Mouse (Mus musculus): ENCODE data around the gene Sprr2h.

The Sprr2h gene

GRCm38 (mm10) chr3:92385385-92385784 is at the start of gene Sprr2h:
TSS of gene Sprr2h (plus strand) at chr3:92385685.
- no peak for DNase-seq (ENCODE audit: low read depth in 1 of 2, low spot score in 2 of 2)

- DNase-seq (ENCODE audit: low read depth in 1 of 2, low spot score in 2 of 2): no peak
Measured at GRCm38 (mm10) chr3:92336278-92336677, 49.2 kb upstream of the Sprr2h start.

DNA sequence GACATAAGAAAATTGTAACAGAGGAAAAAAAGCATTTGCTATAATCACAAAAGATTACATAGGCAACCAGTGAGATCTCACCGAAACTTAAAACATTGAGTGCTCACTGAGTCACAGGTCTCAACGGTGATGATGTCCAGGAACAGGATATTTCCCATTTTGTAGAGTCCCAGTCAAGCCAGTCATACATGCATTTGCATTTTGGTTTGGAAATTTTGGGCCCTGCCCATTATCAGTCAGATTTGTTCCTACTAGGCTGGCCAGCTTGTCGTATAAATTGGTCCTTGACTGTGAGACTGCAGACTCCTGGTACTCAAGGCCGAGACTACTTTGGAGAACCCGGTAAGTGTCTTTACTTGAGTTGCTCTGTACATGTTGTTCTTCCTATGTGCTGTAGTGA is 46.6 kb upstream of the Sprr2h start, which contains the start of gene Sprr2d:
Gene Sprr2d, plus strand, starts transcription at position 301 of the 400 bp plus-strand sequence.
- DNase-seq (ENCODE audit: low read depth in 1 of 2, low spot score in 2 of 2): no peak

DNA sequence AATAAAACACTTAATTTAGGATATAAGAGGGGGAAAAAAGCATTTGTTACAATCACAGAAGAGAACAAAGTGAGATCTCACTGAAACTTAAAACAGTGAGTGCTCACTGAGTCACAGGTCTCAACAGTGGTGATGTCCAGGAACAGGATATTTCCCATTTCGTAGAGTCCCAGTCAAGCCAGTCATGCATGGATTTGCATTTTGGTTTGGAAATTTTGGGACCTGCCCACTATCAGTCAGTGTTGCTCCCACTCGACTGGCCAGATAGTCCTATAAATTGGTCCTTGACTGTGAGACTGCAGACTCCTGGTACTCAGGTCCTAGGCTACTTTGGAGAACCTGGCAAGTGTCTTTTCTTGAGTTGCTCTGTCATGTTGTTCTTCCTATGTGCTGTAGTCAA is 33.6 kb upstream of the Sprr2h start, which contains the start of gene Sprr2e:
Gene Sprr2e, plus strand, starts transcription at position 301 of the 400 bp plus-strand sequence.
- no peak for DNase-seq (ENCODE audit: low read depth in 1 of 2, low spot score in 2 of 2)

DNA sequence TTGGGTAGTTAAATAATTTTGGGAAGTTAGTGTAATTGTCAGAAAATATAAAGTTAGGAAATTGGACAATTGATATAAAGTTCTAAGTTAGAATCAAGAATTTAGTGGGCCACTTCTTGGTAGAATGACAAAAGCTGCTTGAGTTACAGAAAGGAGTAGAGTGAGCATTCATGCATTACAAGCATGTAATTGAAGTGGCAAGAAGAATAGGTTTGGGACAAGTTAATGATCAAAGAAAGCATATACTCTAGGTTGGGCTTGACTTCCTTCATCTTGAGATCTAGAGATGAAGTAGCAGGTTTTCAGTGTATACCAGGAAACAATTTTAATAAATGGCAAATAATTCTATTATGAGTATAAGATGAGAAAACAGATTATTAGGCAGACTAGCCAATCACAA is 23.9 kb upstream of the Sprr2h start:
- no peak for DNase-seq (ENCODE audit: low read depth in 1 of 2, low spot score in 2 of 2)

DNA sequence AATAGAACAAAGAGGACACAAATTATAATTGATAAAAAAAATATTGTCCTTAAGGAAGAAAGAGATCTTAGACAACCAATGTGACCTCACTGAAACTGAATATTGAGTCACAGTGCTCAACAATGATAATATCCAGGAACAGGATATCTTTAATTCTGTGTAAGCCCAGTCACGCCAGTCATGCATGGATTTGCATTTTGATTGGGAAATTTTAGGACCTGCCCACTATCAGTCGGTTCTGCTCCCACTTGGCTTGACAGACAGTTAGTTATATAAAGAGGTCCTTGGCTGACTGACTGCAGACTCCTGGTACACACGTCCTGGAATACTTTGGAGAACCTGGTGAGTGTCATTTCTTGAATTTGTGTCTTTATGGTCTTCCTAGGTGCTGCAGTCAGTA is 20.6 kb upstream of the Sprr2h start, which contains the start of gene Sprr2f:
Gene Sprr2f, plus strand, starts transcription at position 301 of the 400 bp plus-strand sequence.
- no peak for DNase-seq (ENCODE audit: low read depth in 1 of 2, low spot score in 2 of 2)

DNA sequence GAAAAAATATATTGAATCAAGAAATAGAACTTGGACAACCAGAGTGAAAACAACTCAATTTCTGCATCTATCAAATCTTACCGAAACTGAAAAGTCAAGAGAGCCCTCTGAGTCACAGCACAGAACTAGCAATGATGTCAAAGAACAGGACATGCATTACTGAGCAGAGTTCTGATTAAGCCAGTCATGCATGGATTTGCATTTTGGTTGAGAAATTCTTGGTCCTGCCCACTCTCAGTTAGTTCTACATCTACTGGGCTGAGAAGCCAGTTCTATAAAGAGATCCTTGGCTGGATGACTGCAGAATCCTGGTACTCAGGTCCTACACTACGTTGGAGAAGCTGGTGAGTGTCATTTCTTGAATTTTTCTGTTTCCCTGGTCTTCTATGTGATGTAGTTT is 11.9 kb upstream of the Sprr2h start:
- no peak for DNase-seq (ENCODE audit: low read depth in 1 of 2, low spot score in 2 of 2)

GRCm38 (mm10) chr3:92394301-92394700 is 8.8 kb downstream of the Sprr2h start:
- DNase-seq (ENCODE audit: low read depth in 1 of 2, low spot score in 2 of 2): no peak

DNA sequence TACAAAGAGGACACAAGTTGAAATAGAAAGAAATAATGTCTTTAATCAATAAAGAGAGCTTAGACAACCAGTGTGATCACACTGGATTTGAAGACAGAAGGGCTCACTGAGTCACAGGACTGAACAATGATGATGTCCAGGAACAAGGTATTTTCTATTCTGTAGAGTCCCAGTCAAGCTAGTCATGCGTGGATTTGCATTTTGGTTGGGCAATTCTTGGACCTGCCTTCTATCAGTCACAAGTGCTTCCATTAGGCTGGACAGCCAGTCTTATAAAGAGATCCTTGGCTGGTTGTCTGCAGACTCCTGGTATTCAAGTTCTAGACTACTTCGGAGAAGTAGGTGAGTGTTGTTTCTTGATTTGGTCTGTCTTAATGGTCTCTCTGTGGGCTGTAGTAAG is 22.2 kb downstream of the Sprr2h start, which contains the start of gene Sprr2i:
Gene Sprr2i, plus strand, starts transcription at position 301 of the 400 bp plus-strand sequence.
- no peak for DNase-seq (ENCODE audit: low read depth in 1 of 2, low spot score in 2 of 2)

DNA sequence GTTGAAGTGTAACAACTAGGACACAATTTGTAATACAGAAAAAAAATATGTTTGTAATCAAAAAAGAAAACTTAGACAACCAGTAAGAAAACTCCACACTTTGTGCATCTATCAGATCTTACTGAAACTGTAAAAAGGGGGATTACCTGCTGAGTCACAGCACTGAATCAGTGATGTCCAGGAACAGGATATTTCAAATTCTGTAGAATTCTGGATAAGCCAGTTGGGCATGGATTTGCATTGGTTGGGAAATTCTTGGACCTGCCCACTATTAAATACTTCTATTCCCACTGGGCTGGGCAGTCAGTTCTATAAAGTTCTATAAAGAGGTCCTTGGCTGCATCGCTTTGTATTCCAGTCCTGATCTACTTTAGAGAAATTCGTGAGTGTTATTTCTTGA is 32.3 kb downstream of the Sprr2h start, which contains the start of gene Sprr2j-ps:
Gene Sprr2j-ps, plus strand, starts transcription at position 301 of the 400 bp plus-strand sequence.
- DNase-seq (ENCODE audit: low read depth in 1 of 2, low spot score in 2 of 2): no peak

GRCm38 (mm10) chr3:92429323-92429722 is 43.8 kb downstream of the Sprr2h start, which contains the start of gene Gm9774:
TSS of gene Gm9774 (minus strand) at chr3:92429423.
- DNase-seq (ENCODE audit: low read depth in 1 of 2, low spot score in 2 of 2): no peak

DNA sequence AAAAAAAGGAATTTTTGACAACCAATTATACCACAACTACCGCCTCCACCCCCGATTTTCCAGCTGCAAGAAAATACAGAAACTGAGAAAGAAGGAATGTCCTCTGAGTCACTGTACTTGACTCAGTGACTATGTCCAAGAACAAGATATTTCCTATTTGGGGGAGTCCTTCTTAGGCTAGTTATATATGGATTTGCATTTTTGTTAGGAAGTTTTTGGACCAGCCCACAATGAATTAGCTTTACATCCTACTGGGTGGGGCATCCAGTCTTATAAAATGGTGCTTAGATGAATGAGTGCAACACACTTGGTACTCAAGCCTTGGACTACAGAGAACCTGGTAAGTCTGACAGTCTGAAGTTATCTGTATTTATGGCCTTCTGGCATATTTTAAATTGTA is 46.8 kb downstream of the Sprr2h start, which contains the start of gene Sprr2k:
Gene Sprr2k, plus strand, starts transcription at position 301 of the 400 bp plus-strand sequence.
- no peak for DNase-seq (ENCODE audit: low read depth in 1 of 2, low spot score in 2 of 2)

Data from monocyte, adult 2 months (primary cell).